Mouse (Mus musculus): Measurements from ENCODE around the gene Ccdc127. TPM values are rescaled to one million over a fixed set of nuclear protein-coding genes. Genes with fewer than 3 reads are reported as not detected.

The Ccdc127 gene
- polyA plus RNA-seq, 1 experiment from 2014 or later, result 53.7 TPM

- Histone ChIP-seq H3K27me3 (replicated peaks; ENCODE audit: control insufficient read depth, insufficient read depth, low read length) (no peaks in the 10 kb centered on the region), H3K4me2 (peak overlapping the region; percentile 89), H3K4me3 (ENCODE audit: low read depth, low read length) (peak overlapping the region; percentile 93), H3K4me1 (replicated peaks; ENCODE audit: control insufficient read depth, insufficient read depth, low read length) (peaks cover 10% of the 10 kb centered on the region; the same call in 1 of the 2 replicates), H3K9me3 (ENCODE audit: control insufficient read depth, low read length) (no peaks in the 10 kb centered on the region), H3K9ac (ENCODE audit: low read depth, low read length) (peak overlapping the region; percentile 85), H3K36me3 (ENCODE audit: control insufficient read depth, insufficient read depth, low read length) (peaks cover 14% of the 10 kb centered on the region), H3K27ac (ENCODE audit: low read depth, low read length) (peak overlapping the region; percentile 38; the same call in 1 of the 2 replicates)
- 2% methylated on average over 15 of the region's 15 CpGs for whole genome bisulfite sequencing
- DNase-seq (ENCODE audit: low spot score) (no peak), ATAC-seq (replicated peaks; ENCODE audit: low FRiP score) (no peak)
Observed at GRCm38 (mm10) chr13:74316789-74317169, 33.3 kb upstream of the Ccdc127 start.

DNA sequence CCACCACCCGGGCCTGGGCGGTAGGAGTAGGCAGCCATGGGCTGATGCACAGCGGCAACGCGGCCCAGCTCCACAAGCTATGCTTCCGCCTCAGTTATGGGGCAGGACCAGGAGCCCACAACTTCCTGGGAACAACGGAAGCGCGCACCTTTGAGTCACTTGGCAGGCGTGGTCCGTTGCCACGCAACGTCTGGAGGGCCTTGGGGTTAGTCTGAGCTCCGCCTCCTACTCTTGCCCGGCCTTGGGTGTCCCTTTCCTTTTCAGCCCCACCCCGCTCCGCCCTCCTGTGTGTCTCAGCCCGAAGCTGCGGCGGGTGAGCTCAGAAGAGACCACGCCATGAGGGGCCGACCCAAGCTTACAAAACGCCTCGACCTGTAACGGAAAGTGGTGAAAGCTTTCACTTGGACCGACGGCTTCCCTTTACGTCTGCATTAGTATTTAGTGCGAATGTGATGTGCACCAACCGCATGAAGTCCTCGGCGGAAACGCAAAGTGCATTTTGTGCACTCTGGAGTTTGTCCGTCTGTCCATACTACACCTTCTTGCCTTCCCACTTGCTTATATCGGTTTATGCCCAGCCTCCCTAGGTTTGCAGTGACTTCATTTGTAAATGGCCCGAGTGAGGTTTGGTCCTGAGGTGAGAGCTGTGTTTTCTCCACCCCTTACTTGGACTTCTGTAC lies 32.8 kb upstream of the Ccdc127 start, which contains the start of gene Pdcd6:
Gene Pdcd6, minus strand, starts transcription at position 411 of the 680 bp plus-strand sequence.
- Histone ChIP-seq H3K4me2 (peak within 1 kb of the TSS; percentile 89), H3K4me3 (ENCODE audit: low read depth, low read length) (peak within 1 kb of the TSS; percentile 93), H3K9ac (ENCODE audit: low read depth, low read length) (peak within 1 kb of the TSS; percentile 85), H3K4me1 (replicated peaks; ENCODE audit: control insufficient read depth, insufficient read depth, low read length) (peaks cover 10% of the 10 kb centered on the region; the same call in 1 of the 2 replicates), H3K9me3 (ENCODE audit: control insufficient read depth, low read length) (no peaks in the 10 kb centered on the region), H3K27ac (ENCODE audit: low read depth, low read length) (peak within 1 kb of the TSS; percentile 38; the same call in 1 of the 2 replicates), H3K27me3 (replicated peaks; ENCODE audit: control insufficient read depth, insufficient read depth, low read length) (no peaks in the 10 kb centered on the region), H3K36me3 (ENCODE audit: control insufficient read depth, insufficient read depth, low read length) (peaks cover 18% of the 10 kb centered on the region)
- DNase-seq (ENCODE audit: low spot score) (peak; percentile 93), ATAC-seq (replicated peaks; ENCODE audit: low FRiP score) (peak; percentile 99)
- WGBS, result under 1% methylated on average over 36 of the region's 36 CpGs

DNA sequence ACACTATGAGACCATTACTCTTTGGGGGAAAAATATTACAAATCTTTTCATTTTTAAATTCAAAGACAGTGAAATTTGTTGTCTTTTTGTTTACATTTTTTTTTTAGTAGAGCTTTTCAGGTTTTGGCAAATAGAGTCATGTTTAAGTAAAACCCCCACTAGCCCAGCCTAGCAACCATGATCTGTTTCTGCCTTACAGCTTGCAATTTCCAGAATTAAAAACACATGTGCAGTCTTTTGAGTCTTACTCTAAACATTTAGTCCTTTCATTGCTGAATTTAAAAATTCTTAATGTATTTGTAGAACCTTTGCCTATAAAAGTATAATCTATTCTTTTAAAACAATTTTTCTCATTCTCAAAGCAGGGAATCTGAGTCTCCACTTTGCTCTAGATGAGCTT lies 20.8 kb upstream of the Ccdc127 start:
- no peaks in the 10 kb centered on the region for H3K27me3 ChIP-seq (replicated peaks; ENCODE audit: control insufficient read depth, insufficient read depth, low read length)
- H3K9me3 ChIP-seq (ENCODE audit: control insufficient read depth, low read length), result no peaks in the 10 kb centered on the region
- H3K4me1 ChIP-seq (replicated peaks; ENCODE audit: control insufficient read depth, insufficient read depth, low read length), result no peaks in the 10 kb centered on the region
- DNase-seq (ENCODE audit: low spot score) (no peak), ATAC-seq (replicated peaks; ENCODE audit: low FRiP score) (no peak)
- no peak overlapping the region for H3K4me2 ChIP-seq
- no peak overlapping the region for H3K4me3 ChIP-seq (ENCODE audit: low read depth, low read length)
- H3K27ac ChIP-seq (ENCODE audit: low read depth, low read length), result no peak overlapping the region
- H3K9ac ChIP-seq (ENCODE audit: low read depth, low read length), result no peak overlapping the region
- H3K36me3 ChIP-seq (ENCODE audit: control insufficient read depth, insufficient read depth, low read length), result peaks cover 52% of the 10 kb centered on the region

DNA sequence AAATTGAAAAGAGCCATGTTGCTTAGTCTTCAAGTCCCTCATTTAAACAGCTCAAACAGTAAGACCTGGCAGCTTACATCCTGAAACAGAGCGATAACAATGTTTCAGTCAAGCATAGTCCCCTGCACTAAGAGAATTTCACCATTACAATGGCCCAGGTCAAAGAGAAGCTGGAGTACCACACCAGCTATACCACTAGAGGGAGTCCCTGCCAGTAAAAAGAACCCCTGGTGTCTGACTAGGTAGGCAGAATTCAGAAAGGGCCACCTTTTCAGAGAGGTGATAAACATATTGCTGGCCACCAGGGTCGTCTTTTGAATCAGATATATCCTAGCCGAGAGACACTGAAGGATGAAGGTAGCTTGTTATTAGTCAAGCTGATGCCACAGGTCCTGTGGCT lies 9.1 kb upstream of the Ccdc127 start:
- no peak for DNase-seq (ENCODE audit: low spot score)
- WGBS, result 56% methylated on average over 3 of the region's 3 CpGs

DNA sequence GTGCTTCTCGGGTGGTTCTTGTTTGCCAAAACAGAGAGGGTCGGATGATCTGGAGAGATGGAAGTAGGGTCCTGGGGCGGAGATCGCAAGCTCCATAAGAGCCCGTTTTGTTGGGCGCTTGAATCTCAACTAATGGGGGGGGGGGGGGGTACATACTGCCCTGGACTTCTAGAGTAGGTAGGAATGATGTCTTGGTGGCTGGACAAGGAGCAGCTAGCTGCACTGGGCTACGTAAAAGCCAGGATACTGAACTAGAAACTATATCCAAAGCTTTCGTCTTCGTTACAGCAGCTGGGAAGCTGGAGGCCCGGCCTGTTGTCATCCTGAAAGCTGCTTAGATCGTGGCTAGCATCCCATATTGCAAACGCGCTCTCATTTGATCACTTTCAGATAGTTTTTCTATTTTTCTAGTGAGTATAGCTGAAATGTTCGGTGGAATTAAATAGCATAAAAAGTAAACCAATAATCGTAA lies 362 bp downstream of the Ccdc127 start:
- Histone ChIP-seq H3K9me3 (ENCODE audit: control insufficient read depth, low read length) (no peaks in the 10 kb centered on the region), H3K4me3 (ENCODE audit: low read depth, low read length) (peak overlapping the region; percentile 83), H3K9ac (ENCODE audit: low read depth, low read length) (peak overlapping the region; percentile 94), H3K4me1 (replicated peaks; ENCODE audit: control insufficient read depth, insufficient read depth, low read length) (peaks cover 7% of the 10 kb centered on the region; the same call in 1 of the 2 replicates), H3K36me3 (ENCODE audit: control insufficient read depth, insufficient read depth, low read length) (peaks cover 7% of the 10 kb centered on the region), H3K4me2 (peak overlapping the region; percentile 83), H3K27me3 (replicated peaks; ENCODE audit: control insufficient read depth, insufficient read depth, low read length) (no peaks in the 10 kb centered on the region), H3K27ac (ENCODE audit: low read depth, low read length) (peak overlapping the region; percentile 66)
- WGBS, result 2% methylated on average over 15 of the region's 15 CpGs
- peak; percentile 50 for ATAC-seq (replicated peaks; ENCODE audit: low FRiP score)
- DNase-seq (ENCODE audit: low spot score), result no peak

More for the DNA sequence above, 9.1 kb upstream of the Ccdc127 start:
- Histone ChIP-seq H3K4me3 (ENCODE audit: low read depth, low read length) (no peak overlapping the region), H3K9me3 (ENCODE audit: control insufficient read depth, low read length) (no peaks in the 10 kb centered on the region), H3K4me2 (no peak overlapping the region), H3K4me1 (replicated peaks; ENCODE audit: control insufficient read depth, insufficient read depth, low read length) (no peaks in the 10 kb centered on the region), H3K36me3 (ENCODE audit: control insufficient read depth, insufficient read depth, low read length) (peaks cover 27% of the 10 kb centered on the region), H3K9ac (ENCODE audit: low read depth, low read length) (no peak overlapping the region), H3K27me3 (replicated peaks; ENCODE audit: control insufficient read depth, insufficient read depth, low read length) (no peaks in the 10 kb centered on the region), H3K27ac (ENCODE audit: low read depth, low read length) (no peak overlapping the region)
- ATAC-seq (replicated peaks; ENCODE audit: low FRiP score), result peak; percentile 47; the same call in 1 of the 2 replicates

DNA sequence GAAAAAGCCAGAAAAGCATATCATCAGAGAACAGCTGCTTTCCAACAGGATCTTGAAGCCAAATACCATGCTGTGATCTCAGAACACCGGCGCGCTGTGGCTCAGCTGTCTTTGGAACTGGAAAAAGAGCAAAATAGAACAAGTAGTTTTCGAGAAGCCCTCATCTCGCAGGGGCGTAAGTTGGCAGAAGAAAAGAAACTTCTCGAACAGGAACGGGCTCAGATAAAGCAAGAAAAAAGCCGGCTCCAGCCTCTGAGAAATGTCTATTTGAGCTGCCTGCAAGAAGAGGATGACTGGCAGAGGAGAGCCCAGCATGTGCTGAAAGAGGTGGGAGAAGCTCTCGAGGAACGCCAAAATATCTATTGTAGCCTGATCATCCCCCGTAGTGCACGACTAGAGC lies 6.4 kb downstream of the Ccdc127 start:
- no peak overlapping the region for H3K27ac ChIP-seq (ENCODE audit: low read depth, low read length)
- H3K4me1 ChIP-seq (replicated peaks; ENCODE audit: control insufficient read depth, insufficient read depth, low read length), result no peaks in the 10 kb centered on the region
- no peak overlapping the region for H3K4me2 ChIP-seq
- DNase-seq (ENCODE audit: low spot score), result no peak
- WGBS, result 97% methylated on average over 13 of the region's 13 CpGs
- no peak overlapping the region for H3K4me3 ChIP-seq (ENCODE audit: low read depth, low read length)
- ATAC-seq (replicated peaks; ENCODE audit: low FRiP score), result no peak
- no peak overlapping the region for H3K9ac ChIP-seq (ENCODE audit: low read depth, low read length)
- no peaks in the 10 kb centered on the region for H3K27me3 ChIP-seq (replicated peaks; ENCODE audit: control insufficient read depth, insufficient read depth, low read length)
- no peaks in the 10 kb centered on the region for H3K9me3 ChIP-seq (ENCODE audit: control insufficient read depth, low read length)
- peaks cover 18% of the 10 kb centered on the region for H3K36me3 ChIP-seq (ENCODE audit: control insufficient read depth, insufficient read depth, low read length)

DNA sequence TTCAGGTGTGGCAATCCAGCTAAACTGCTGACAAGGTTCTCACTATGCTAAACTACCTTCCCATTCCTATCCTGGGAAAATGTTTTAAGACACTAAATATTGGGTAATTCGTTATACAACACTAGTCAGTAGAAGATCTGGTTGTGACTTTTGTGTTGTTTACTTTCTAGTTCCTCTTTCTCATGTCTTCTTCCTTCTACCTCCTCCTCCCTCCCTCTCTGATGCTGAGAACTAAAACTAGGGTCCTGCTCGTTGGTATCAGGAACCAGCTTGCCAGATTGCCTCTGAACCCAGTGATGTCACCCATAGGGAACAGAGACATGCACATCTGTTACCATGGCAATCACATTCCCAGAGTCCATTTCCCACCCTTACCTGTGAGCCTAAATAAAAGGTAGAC lies 12.1 kb downstream of the Ccdc127 start:
- Histone ChIP-seq H3K4me1 (replicated peaks; ENCODE audit: control insufficient read depth, insufficient read depth, low read length) (no peaks in the 10 kb centered on the region), H3K4me2 (no peak overlapping the region), H3K4me3 (ENCODE audit: low read depth, low read length) (no peak overlapping the region), H3K9me3 (ENCODE audit: control insufficient read depth, low read length) (no peaks in the 10 kb centered on the region), H3K9ac (ENCODE audit: low read depth, low read length) (no peak overlapping the region), H3K36me3 (ENCODE audit: control insufficient read depth, insufficient read depth, low read length) (peaks cover 4% of the 10 kb centered on the region; the same call in 1 of the 2 replicates), H3K27me3 (replicated peaks; ENCODE audit: control insufficient read depth, insufficient read depth, low read length) (no peaks in the 10 kb centered on the region), H3K27ac (ENCODE audit: low read depth, low read length) (no peak overlapping the region)
- DNase-seq (ENCODE audit: low spot score), result no peak
- ATAC-seq (replicated peaks; ENCODE audit: low FRiP score), result no peak
- 59% methylated on average over 2 of the region's 2 CpGs for WGBS

- Histone ChIP-seq H3K27ac (ENCODE audit: low read depth, low read length) (no peak overlapping the region), H3K4me3 (ENCODE audit: low read depth, low read length) (no peak overlapping the region)
Observed at GRCm38 (mm10) chr13:74363176-74363858, 13.2 kb downstream of the Ccdc127 start.

More at GRCm38 (mm10) chr13:74363176-74363858, 13.2 kb downstream of the Ccdc127 start:
- H3K9me3 ChIP-seq (ENCODE audit: control insufficient read depth, low read length), result no peaks in the 10 kb centered on the region
- H3K36me3 ChIP-seq (ENCODE audit: control insufficient read depth, insufficient read depth, low read length), result peaks cover under 1% of the 10 kb centered on the region; the same call in 1 of the 2 replicates
- 89% methylated on average over 13 of the region's 13 CpGs for WGBS
- no peak for DNase-seq (ENCODE audit: low spot score)
- no peaks in the 10 kb centered on the region for H3K4me1 ChIP-seq (replicated peaks; ENCODE audit: control insufficient read depth, insufficient read depth, low read length)
- H3K4me2 ChIP-seq, result no peak overlapping the region
- peak; percentile 46 for ATAC-seq (replicated peaks; ENCODE audit: low FRiP score)
- H3K27me3 ChIP-seq (replicated peaks; ENCODE audit: control insufficient read depth, insufficient read depth, low read length), result no peaks in the 10 kb centered on the region
- H3K9ac ChIP-seq (ENCODE audit: low read depth, low read length), result no peak overlapping the region
